ENCODE assay signal across 8 mouse cellular contexts in genomic region chr7:3262789-3263188, GRCm38 (mm10). TPM values are rescaled to one million over a fixed set of nuclear protein-coding genes. Genes with fewer than 3 reads are reported as not detected.
DNase-seq lines count a peak whose midpoint lies in the region; ATAC-seq lines count a peak whose summit lies in the region.
"Had no signal": no experiment of that assay in that cellular context is flagged by ENCODE, and none has a peak within 500 bp of the region (broad histone marks: within the 10 kb centered on the region; RNA-seq: fewer than 3 reads in every experiment).

No protein-coding gene starts in this region.

- WGBS in kidney, embryonic 16.5 days: 36% methylated on average over 2 of the region's 2 CpGs

- peak; percentile 37 for DNase-seq in kidney, adult 9 months
- DNase-seq in ES-CJ7 (ENCODE audit: low read depth, low spot score) (peak; percentile 91), ZHBTc4 (ENCODE audit: low read depth, low spot score) (peak; percentile 89)
- DNase-seq in heart, postnatal 36 days: peak; percentile 49 to 66
- DNase-seq in retina, postnatal 7 days (ENCODE audit: low read depth, low spot score): peak; percentile 14
- no peak for DNase-seq in spleen, postnatal 36 days (ENCODE audit: low spot score in 2 of 2)

- ATAC-seq in kidney, embryonic 16.5 days (ENCODE audit: low FRiP score, low TSS enrichment): no peak

- no peaks in the 10 kb centered on the region for H3K4me1 ChIP-seq in kidney, embryonic 16.5 days (ENCODE audit: insufficient read depth, low read length)

- intact Hi-C loops in heart, postnatal 36 days (cut with DNase I): loop anchor here (5.0 kb wide), 1 partner anchor 40 kb away; no protein-coding TSS in a partner anchor

- H3K27me3 ChIP-seq in kidney, embryonic 16.5 days (ENCODE audit: insufficient read depth, low read length): peaks cover 2% of the 10 kb centered on the region; the same call in 1 of the 2 replicates

- no peak overlapping the region for H3K27ac ChIP-seq in kidney, embryonic 16.5 days (ENCODE audit: low read length)

- no peak overlapping the region for H3K4me2 ChIP-seq in kidney, embryonic 16.5 days (replicated peaks; ENCODE audit: low read depth, low read length)

- no peak overlapping the region for H3K4me3 ChIP-seq in kidney, embryonic 16.5 days (ENCODE audit: low read length)

- no peak overlapping the region for H3K9ac ChIP-seq in kidney, embryonic 16.5 days (replicated peaks; ENCODE audit: low read length)

- no peaks in the 10 kb centered on the region for H3K9me3 ChIP-seq in kidney, embryonic 16.5 days (ENCODE audit: low read length)

- no peaks in the 10 kb centered on the region for H3K36me3 ChIP-seq in kidney, embryonic 16.5 days (ENCODE audit: insufficient read depth, low read length)

RNA-seq across cellular contexts. Expression of gene Nlrp12, which starts 13.2 kb away (rescaled TPM):
- not detected in 2 replicates for polyA plus RNA-seq in kidney, embryonic 16.5 days (2015; fragmentation: Nextera tagmentation; extraction: Ambion mirVana)
- not detected for total RNA-seq in heart, postnatal 36 days (2021)
- polyA plus RNA-seq: heart, embryonic 16.5 days had no signal

RNA-seq across cellular contexts. Expression of gene Myadm, which starts 26.1 kb away (rescaled TPM):
- polyA plus RNA-seq in kidney, embryonic 16.5 days (2015; fragmentation: Nextera tagmentation; extraction: Ambion mirVana): 95.0 and 108 TPM in 2 replicates
- total RNA-seq in heart, postnatal 36 days (2021): 100 to 1,000 TPM; 160 to 162 TPM

RNA-seq across cellular contexts. Expression of gene Prkcg, which starts 26.2 kb away (rescaled TPM):
- 0.14 and 0.23 TPM in 2 replicates for polyA plus RNA-seq in kidney, embryonic 16.5 days (2015; fragmentation: Nextera tagmentation; extraction: Ambion mirVana)
- total RNA-seq in heart, postnatal 36 days (2021): 1 to 10 TPM; 1.8 to 2.5 TPM

Comparison
In these comparisons a context has a peak if more than half of its experiments do, and no peak if none do; other contexts are left out.
1. DNase-seq: peak in kidney, adult 9 months (single experiment), ES-CJ7 (single experiment), ZHBTc4 (single experiment), heart, postnatal 36 days (2 of 2) and retina, postnatal 7 days (single experiment); none in spleen, postnatal 36 days (0 of 2).